Mouse (Mus musculus) CH12.LX (cell line): Measurements from ENCODE around the gene Dtnb. TPM values are rescaled to one million over a fixed set of nuclear protein-coding genes. Genes with fewer than 3 reads are reported as not detected.
A peak's percentile ranks its signal among the peaks of the same experiment; 100 is the strongest.

ENCODE experiments used
- DNase-seq: peaks from one replicate; pipeline ENCODE4 v3.0.0-alpha.2; 2013; ENCODE audit errors: extremely low read depth
- H3K27ac ChIP-seq: 2 replicates; pipeline ENCODE4 v1.5.1; 2012; ENCODE audit warnings: low read depth, mild to moderate bottlenecking, control low read depth, moderate library complexity; ENCODE audit not compliant: insufficient read depth
- H3K27me3 ChIP-seq: replicated peaks from 2 replicates; pipeline ENCODE3; 2012; ENCODE audit warnings: inconsistent platforms
- H3K36me3 ChIP-seq, 2 experiments: replicated peaks in 1 of 2; 2 replicates each; pipeline versions ENCODE3 to v1.6.1; 2012; ENCODE audit warnings: inconsistent platforms in 1 of 2, low read length in 1 of 2, mild to moderate bottlenecking in 1 of 2, mixed read lengths in 1 of 2, moderate library complexity in 1 of 2; ENCODE audit not compliant: control insufficient read depth in 1 of 2, insufficient read depth in 1 of 2
- H3K4me1 ChIP-seq, 2 experiments: 2 replicates each; pipeline ENCODE4 v1.6.1; 2012; ENCODE audit warnings: inconsistent platforms in 1 of 2, moderate library complexity in 1 of 2; ENCODE audit not compliant: insufficient read depth in 2 of 2, control insufficient read depth in 1 of 2
- H3K4me2 ChIP-seq: 2 replicates; pipeline ENCODE4 v1.6.1; 2012; ENCODE audit warnings: low read depth, mild to moderate bottlenecking, control low read depth; ENCODE audit not compliant: poor library complexity, insufficient read depth, severe bottlenecking
- H3K4me3 ChIP-seq, 3 experiments: fragments of 150-350 bp in 1 of 3; sonication (generic) in 1 of 3; replicated peaks in 1 of 3; 2 replicates each; pipeline versions ENCODE3 to v1.5.1; 2011 to 2012; ENCODE audit warnings: low read depth in 2 of 3, low read length in 2 of 3, mild to moderate bottlenecking in 2 of 3, moderate library complexity in 2 of 3, control low read depth in 1 of 3, improper control_type of control experiment in 1 of 3, inconsistent platforms in 1 of 3, mixed read lengths in 1 of 3; ENCODE audit not compliant: poor library complexity in 1 of 3
- H3K79me2 ChIP-seq: replicated peaks from 2 replicates; pipeline ENCODE4 v1.6.1; 2012; ENCODE audit warnings: mild to moderate bottlenecking, moderate library complexity; ENCODE audit not compliant: control insufficient read depth, poor library complexity, insufficient read depth, severe bottlenecking; ENCODE audit errors: extremely low read depth
- H3K9ac ChIP-seq: 2 replicates; pipeline ENCODE4 v1.6.1; 2012; ENCODE audit warnings: low read depth, mild to moderate bottlenecking, control low read depth, moderate library complexity; ENCODE audit not compliant: insufficient read depth
- H3K9me3 ChIP-seq: replicated peaks from 2 replicates; pipeline ENCODE3; 2012; ENCODE audit warnings: low read length, inconsistent platforms, mixed read lengths
- BHLHE40 ChIP-seq: IDR thresholded peaks from 2 replicates; pipeline ENCODE4 v1.6.1; 2011; ENCODE audit warnings: mild to moderate bottlenecking, low read depth, low read length, improper control_type of control experiment
- CHD1 ChIP-seq: IDR thresholded peaks from 2 replicates; pipeline ENCODE4 v1.6.1; 2012; ENCODE audit warnings: low read depth, low read length, improper control_type of control experiment, inconsistent platforms
- CHD2 ChIP-seq: IDR thresholded peaks from 2 replicates; pipeline ENCODE4 v1.6.1; 2011; ENCODE audit warnings: low read length, improper control_type of control experiment
- EP300 ChIP-seq: IDR thresholded peaks from 2 replicates; pipeline ENCODE4 v1.6.1; 2011; ENCODE audit warnings: low read length, improper control_type of control experiment
- ETS1 ChIP-seq: conservative IDR thresholded peaks from 2 replicates; pipeline ENCODE4 v1.6.1; 2012; ENCODE audit warnings: low read depth, mild to moderate bottlenecking, inconsistent platforms, low read length, improper control_type of control experiment, moderate library complexity
- IRF4 ChIP-seq: IDR thresholded peaks from 2 replicates; pipeline ENCODE4 v1.6.1; 2014; ENCODE audit warnings: low read depth, mild to moderate bottlenecking, inconsistent platforms, low read length, improper control_type of control experiment
- JUN ChIP-seq: IDR thresholded peaks from 2 replicates; pipeline ENCODE4 v1.6.1; 2011; ENCODE audit warnings: low read depth, mild to moderate bottlenecking, low read length, improper control_type of control experiment, moderate library complexity; ENCODE audit not compliant: insufficient read depth
- MAFK ChIP-seq: IDR thresholded peaks from 2 replicates; pipeline ENCODE4 v1.6.1; 2011; ENCODE audit warnings: low read length, improper control_type of control experiment; ENCODE audit not compliant: insufficient replicate concordance
- MAX ChIP-seq: IDR thresholded peaks from 2 replicates; pipeline ENCODE4 v1.6.1; 2011; ENCODE audit warnings: low read length, improper control_type of control experiment
- MEF2A ChIP-seq: IDR thresholded peaks from 2 replicates; pipeline ENCODE4 v1.6.1; 2014; ENCODE audit warnings: low read depth, mild to moderate bottlenecking, inconsistent platforms, low read length, improper control_type of control experiment, borderline replicate concordance
- MXI1 ChIP-seq: IDR thresholded peaks from 2 replicates; pipeline ENCODE4 v1.6.1; 2011; ENCODE audit warnings: mild to moderate bottlenecking, low read depth, low read length, improper control_type of control experiment
- NELFE ChIP-seq: IDR thresholded peaks from 2 replicates; pipeline ENCODE4 v1.6.1; 2011; ENCODE audit warnings: low read depth, low read length, improper control_type of control experiment
- NRF1 ChIP-seq: IDR thresholded peaks from 2 replicates; pipeline ENCODE4 v1.6.1; 2014; ENCODE audit warnings: low read depth, mild to moderate bottlenecking, inconsistent platforms, low read length, improper control_type of control experiment, moderate library complexity
- RAD21 ChIP-seq: IDR thresholded peaks from 2 replicates; pipeline ENCODE4 v1.6.1; 2011; ENCODE audit warnings: low read depth, mild to moderate bottlenecking, low read length, improper control_type of control experiment, moderate library complexity
- RCOR1 ChIP-seq: conservative IDR thresholded peaks from 2 replicates; pipeline ENCODE4 v1.6.1; 2012; ENCODE audit warnings: low read depth, mild to moderate bottlenecking, inconsistent platforms, low read length, improper control_type of control experiment
- SIN3A ChIP-seq: IDR thresholded peaks from 2 replicates; pipeline ENCODE4 v1.6.1; 2012; ENCODE audit warnings: low read length, improper control_type of control experiment, inconsistent platforms
- SMC3 ChIP-seq: IDR thresholded peaks from 2 replicates; pipeline ENCODE4 v1.6.1; 2011; ENCODE audit warnings: low read depth, low read length, improper control_type of control experiment
- TBP ChIP-seq: conservative IDR thresholded peaks from 2 replicates; pipeline ENCODE4 v1.6.1; 2011; ENCODE audit warnings: low read depth, low read length, improper control_type of control experiment
- TCF12 ChIP-seq: IDR thresholded peaks from 2 replicates; pipeline ENCODE4 v1.6.1; 2014; ENCODE audit warnings: low read depth, mild to moderate bottlenecking, inconsistent platforms, low read length, improper control_type of control experiment
- USF1 ChIP-seq: IDR thresholded peaks from 2 replicates; pipeline ENCODE4 v1.6.1; 2014; ENCODE audit warnings: low read depth, mild to moderate bottlenecking, inconsistent platforms, low read length, improper control_type of control experiment
- USF2 ChIP-seq: conservative IDR thresholded peaks from 2 replicates; pipeline ENCODE4 v1.6.1; 2011; ENCODE audit warnings: low read depth, low read length, improper control_type of control experiment
- ZC3H11A ChIP-seq: IDR thresholded peaks from 2 replicates; pipeline ENCODE4 v1.6.1; 2012; ENCODE audit warnings: low read depth, mild to moderate bottlenecking, inconsistent platforms, low read length, improper control_type of control experiment
- ZKSCAN1 ChIP-seq: IDR thresholded peaks from 2 replicates; pipeline ENCODE4 v1.6.1; 2012; ENCODE audit warnings: low read depth, inconsistent platforms, low read length, improper control_type of control experiment, borderline replicate concordance
- ZMIZ1 ChIP-seq: IDR thresholded peaks from 2 replicates; pipeline ENCODE4 v1.6.1; 2012; ENCODE audit warnings: low read depth, mild to moderate bottlenecking, inconsistent platforms, low read length, improper control_type of control experiment
- dilution Hi-C: fragments of 300-500 bp; cut with MboI; formaldehyde crosslinking; loops from 2 replicates; pipeline ENCODE4 v1.14.3; 2020; ENCODE audit warnings: low sequenced_read_pairs; ENCODE audit not compliant: extremely low pct_unique_long_range_greater_than_20kb, extremely low pct_ligation_motif_present
- in situ Hi-C: fragments of 300-500 bp; cut with MboI; formaldehyde crosslinking; loops from 3 replicates; pipeline ENCODE4 v1.14.3; 2019; ENCODE audit warnings: low sequenced_read_pairs, low pct_ligation_motif_present, low pct_unique_long_range_greater_than_20kb, mixed read lengths
- polyA plus RNA-seq: library from polyadenylated mRNA; unstranded; fragments of >175 nt; gene quantifications from 2 replicates; pipeline ENCODE4 v1.2.1, GENCODE M21; 2012; ENCODE audit warnings: low read depth; ENCODE audit not compliant: insufficient read length
- total RNA-seq, 2 experiments: library from RNA; depleted of rRNA; stranded (reverse); fragments of 300-350 nt in 1 of 2; fragments of >200 nt in 1 of 2; gene quantifications; 2 replicates each; pipeline ENCODE4 v1.2.3; 2012 to 2014

The Dtnb gene
- total and polyA plus RNA-seq, 3 experiments, result 8.1 to 26.0 (median 17.4) TPM

- peaks cover 13 to 47% of the 10 kb centered on the region in 2 experiments for H3K4me1 ChIP-seq
- H3K27me3 ChIP-seq, result peaks cover under 1% of the 10 kb centered on the region
- DNase-seq, result no peak
- in situ Hi-C loops, result no loop called here
- no peak overlapping the region for H3K9ac ChIP-seq
- no peak overlapping the region for H3K4me2 ChIP-seq
- no peaks in the 10 kb centered on the region for H3K79me2 ChIP-seq
- no peak overlapping the region for H3K27ac ChIP-seq
- H3K9me3 ChIP-seq, result no peaks in the 10 kb centered on the region
- no peak for TF ChIP-seq MEF2A
- no peak for TF ChIP-seq JUN
- no peak for TF ChIP-seq TCF12
- no peak for TF ChIP-seq NELFE
- no peak for TF ChIP-seq ZMIZ1
- TF ChIP-seq IRF4, result no peak
- TF ChIP-seq USF2, result no peak
- no peak for TF ChIP-seq CHD2
- dilution Hi-C loops, result no loop called here
- no peak overlapping the region for H3K4me3 ChIP-seq
- no peaks in the 10 kb centered on the region for H3K36me3 ChIP-seq
Observed at GRCm38 (mm10) chr12:3788421-3789051, 216.4 kb downstream of the Dtnb start.

GRCm38 (mm10) chr12:3789626-3790185, 217.5 kb downstream of the Dtnb start:
- Histone ChIP-seq H3K4me1 (peaks cover 13 to 47% of the 10 kb centered on the region in 2 experiments), H3K27ac (no peak overlapping the region), H3K79me2 (no peaks in the 10 kb centered on the region), H3K36me3 (no peaks in the 10 kb centered on the region), H3K4me2 (no peak overlapping the region), H3K9me3 (no peaks in the 10 kb centered on the region)
- in situ Hi-C loops, result no loop called here
- dilution Hi-C loops, result no loop called here
- no peak for TF ChIP-seq ZC3H11A
- TF ChIP-seq SMC3, result no peak
- TF ChIP-seq CHD1, result no peak
- peak; percentile 66 for TF ChIP-seq CHD2
- TF ChIP-seq USF1, result peak; percentile 42
- no peak; the same call in 1 of the 2 replicates for TF ChIP-seq RCOR1
- TF ChIP-seq TBP, result no peak
- TF ChIP-seq MAX, result 0 out of 2 replicates have a peak, but pooled peaks have one; percentile 27
- no peak for TF ChIP-seq RAD21
- TF ChIP-seq BHLHE40, result peak; percentile 58
- peak; percentile 23; the same call in 1 of the 2 replicates for TF ChIP-seq NRF1
- peak; percentile 65; the same call in 1 of the 2 replicates for TF ChIP-seq MEF2A
- TF ChIP-seq IRF4, result no peak
- 0 out of 2 replicates have a peak, but pooled peaks have one; percentile 41 for TF ChIP-seq MXI1
- peak; percentile 69; the same call in 1 of the 2 replicates for TF ChIP-seq ETS1
- TF ChIP-seq JUN, result no peak
- peak; percentile 34; the same call in 1 of the 2 replicates for TF ChIP-seq MAFK
- peak; percentile 35; the same call in 1 of the 2 replicates for TF ChIP-seq SIN3A
- no peak for TF ChIP-seq ZKSCAN1
- peak; percentile 47; the same call in 1 of the 2 replicates for TF ChIP-seq TCF12
- TF ChIP-seq EP300, result peak; percentile 36; the same call in 1 of the 2 replicates
- TF ChIP-seq, all 38 proteins: peak for 12
- Histone ChIP-seq H3K9ac (no peak overlapping the region), H3K4me3 (no peak overlapping the region), H3K27me3 (peaks cover 3% of the 10 kb centered on the region)
- DNase-seq, result peak; percentile 43
